Mouse (Mus musculus) midbrain, embryonic 15.5 days (tissue): Measurements from ENCODE around the gene Ip6k2. TPM values are rescaled to one million over a fixed set of nuclear protein-coding genes. Genes with fewer than 3 reads are reported as not detected.

ENCODE experiments used
- ATAC-seq: fragments of 200-750 bp; cut with Nextera tagmentation; replicated peaks from 2 replicates; pipeline ENCODE4 v1.8.0; 2017; ENCODE audit warnings: moderate TSS enrichment
- H3K27ac ChIP-seq: fragments of 300-500 bp; sonication (generic); 2 replicates; pipeline ENCODE4 v1.5.1; 2015; ENCODE audit warnings: mild to moderate bottlenecking, inconsistent platforms
- H3K27me3 ChIP-seq: fragments of 300-500 bp; sonication (generic); replicated peaks from 2 replicates; pipeline ENCODE4 v1.6.1; 2015; ENCODE audit warnings: inconsistent platforms
- H3K36me3 ChIP-seq: fragments of 300-500 bp; sonication (generic); replicated peaks from 2 replicates; pipeline ENCODE4 v1.6.1; 2015; ENCODE audit warnings: inconsistent platforms
- H3K4me1 ChIP-seq: fragments of 300-500 bp; sonication (generic); 2 replicates; pipeline ENCODE4 v1.6.1; 2015; ENCODE audit warnings: inconsistent platforms
- H3K4me2 ChIP-seq: fragments of 300-500 bp; sonication (generic); 2 replicates; pipeline ENCODE4 v1.6.1; 2015; ENCODE audit warnings: inconsistent platforms, mild to moderate bottlenecking, moderate library complexity
- H3K4me3 ChIP-seq: fragments of 300-500 bp; sonication (generic); 2 replicates; pipeline ENCODE4 v1.5.1; 2015; ENCODE audit warnings: mild to moderate bottlenecking, inconsistent platforms
- H3K9ac ChIP-seq: fragments of 300-500 bp; sonication (generic); 2 replicates; pipeline ENCODE4 v1.6.1; 2015; ENCODE audit warnings: mild to moderate bottlenecking, inconsistent platforms
- H3K9me3 ChIP-seq: fragments of 300-500 bp; sonication (generic); 2 replicates; pipeline ENCODE4 v1.6.1; 2016; ENCODE audit warnings: inconsistent platforms
- WGBS: fragments of 180-500 bp; shearing (Covaris S2); methylation state at CpG from one replicate; pipeline ENCODE4 v1.1.7; 2015; ENCODE audit warnings: mixed read lengths; 5-methylcytosine and 5-hydroxymethylcytosine counted together
- polyA plus RNA-seq: library from polyadenylated mRNA; unstranded; fragments of >200 nt; fragmentation: Nextera tagmentation; extraction: Ambion mirVana; gene quantifications from 2 replicates; pipeline ENCODE4 v1.2.1, GENCODE M21; 2015

Ip6k2 gene
- polyA plus RNA-seq, 1 experiment from 2014 or later = 239 TPM

GRCm38 (mm10) chr9:108754423-108754822, 29.2 kb upstream of the Ip6k2 start:
- H3K4me2 ChIP-seq = no peak overlapping the region
- no peaks in the 10 kb centered on the region for H3K27me3 ChIP-seq
- no peak overlapping the region for H3K9ac ChIP-seq
- no peak overlapping the region for H3K27ac ChIP-seq
- no peaks in the 10 kb centered on the region for H3K4me1 ChIP-seq
- no peak for ATAC-seq
- no peaks in the 10 kb centered on the region for H3K36me3 ChIP-seq
- no peak overlapping the region for H3K4me3 ChIP-seq
- H3K9me3 ChIP-seq = no peaks in the 10 kb centered on the region
- WGBS = 87% methylated on average over 5 of the region's 5 CpGs

DNA sequence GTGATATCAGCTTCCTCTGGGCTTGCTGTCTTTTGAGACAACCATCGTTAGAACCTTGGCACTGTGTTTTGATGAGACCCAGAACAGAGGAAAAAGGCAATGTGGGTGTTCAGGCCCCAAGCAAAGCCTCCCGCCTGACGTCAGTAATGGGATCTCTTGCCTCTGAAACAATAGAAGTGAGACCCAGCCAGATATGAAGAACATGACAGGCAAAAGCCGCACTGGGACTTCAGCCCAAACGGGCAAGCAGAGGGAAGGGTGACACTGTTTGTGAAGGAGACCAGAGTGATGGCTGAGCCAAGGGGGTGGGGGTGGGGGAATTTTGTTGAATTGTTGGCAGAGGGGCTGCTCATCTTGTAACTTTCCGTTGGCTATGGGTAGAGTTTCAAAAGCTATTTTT, 26.2 kb upstream of the Ip6k2 start:
- no peaks in the 10 kb centered on the region for H3K9me3 ChIP-seq
- ATAC-seq = no peak

DNA sequence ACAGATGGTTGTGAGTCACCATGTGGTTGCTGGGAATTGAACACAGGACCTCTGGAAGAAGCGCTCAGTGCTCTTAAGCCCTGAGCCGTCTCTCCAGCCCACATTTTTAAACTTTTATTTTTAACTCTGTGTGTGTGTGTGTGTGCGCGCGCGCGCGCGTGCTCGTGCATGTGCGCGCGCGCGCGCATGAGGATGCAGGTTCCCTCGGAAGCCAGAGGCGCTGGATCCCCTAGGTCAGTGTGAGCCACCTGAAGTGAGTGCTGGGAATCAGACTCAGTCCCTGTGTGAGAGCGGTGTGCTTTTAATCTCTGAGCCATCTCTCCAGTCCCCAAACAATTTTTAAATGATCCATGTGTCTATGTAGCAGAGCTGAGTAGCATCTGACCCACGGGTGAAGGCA, 24.5 kb upstream of the Ip6k2 start:
- WGBS = 96% methylated on average over 20 of the region's 20 CpGs
- Histone ChIP-seq H3K4me2 (no peak overlapping the region), H3K27me3 (no peaks in the 10 kb centered on the region), H3K4me3 (no peak overlapping the region), H3K27ac (no peak overlapping the region), H3K4me1 (no peaks in the 10 kb centered on the region), H3K9me3 (no peaks in the 10 kb centered on the region), H3K9ac (no peak overlapping the region), H3K36me3 (no peaks in the 10 kb centered on the region)
- ATAC-seq = no peak

More for the DNA sequence above, 26.2 kb upstream of the Ip6k2 start:
- H3K4me1 ChIP-seq = no peaks in the 10 kb centered on the region
- no peaks in the 10 kb centered on the region for H3K36me3 ChIP-seq
- H3K9ac ChIP-seq = no peak overlapping the region
- no peaks in the 10 kb centered on the region for H3K27me3 ChIP-seq
- no peak overlapping the region for H3K4me2 ChIP-seq
- WGBS = 71% methylated on average over 6 of the region's 6 CpGs
- no peak overlapping the region for H3K4me3 ChIP-seq
- H3K27ac ChIP-seq = no peak overlapping the region

DNA sequence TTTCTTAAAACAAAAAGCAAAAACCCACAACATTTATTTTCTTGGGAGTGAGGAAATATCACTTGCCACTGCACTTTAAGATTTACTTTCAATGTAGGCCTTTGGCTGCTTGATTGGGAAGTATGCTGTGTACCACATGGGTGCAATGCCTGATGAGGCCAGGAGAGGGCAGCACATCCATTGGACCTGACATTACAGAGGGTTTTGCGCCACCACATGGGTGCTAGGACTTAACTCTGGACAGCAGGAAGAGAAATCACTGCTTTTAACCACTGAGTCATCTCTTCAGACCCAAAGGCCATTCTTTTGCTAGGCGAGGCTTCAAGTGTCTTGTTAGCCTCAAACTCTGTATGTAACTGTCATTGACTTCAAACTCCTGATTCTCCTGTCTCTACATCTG, 23.8 kb upstream of the Ip6k2 start:
- no peak overlapping the region for H3K4me2 ChIP-seq
- H3K4me1 ChIP-seq = no peaks in the 10 kb centered on the region
- no peak overlapping the region for H3K27ac ChIP-seq
- no peak overlapping the region for H3K4me3 ChIP-seq
- H3K9ac ChIP-seq = no peak overlapping the region
- no peaks in the 10 kb centered on the region for H3K9me3 ChIP-seq
- no peaks in the 10 kb centered on the region for H3K36me3 ChIP-seq
- no peak for ATAC-seq
- H3K27me3 ChIP-seq = no peaks in the 10 kb centered on the region
- 49% methylated on average over 2 of the region's 2 CpGs for WGBS

DNA sequence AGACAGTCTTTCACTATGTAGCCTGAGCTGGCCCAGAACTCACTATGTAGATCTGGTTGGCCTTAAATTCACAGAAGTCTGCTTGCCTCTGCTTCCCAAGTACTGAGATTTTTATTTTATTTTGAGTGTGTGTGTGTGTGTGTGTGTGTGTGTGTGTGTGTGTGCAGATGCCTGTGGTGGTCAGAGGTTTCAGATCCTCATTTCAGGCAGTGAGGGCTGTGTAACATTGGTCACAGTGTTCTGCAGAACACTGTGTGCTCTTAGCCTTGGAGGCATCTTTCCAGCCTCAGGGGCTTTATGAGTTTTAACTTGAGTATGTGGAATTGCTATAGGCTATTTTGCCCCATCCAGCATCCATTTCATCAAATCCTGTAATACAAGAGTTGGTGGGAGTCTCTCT, 22.0 kb upstream of the Ip6k2 start:
- Histone ChIP-seq H3K27ac (no peak overlapping the region), H3K36me3 (no peaks in the 10 kb centered on the region), H3K4me3 (no peak overlapping the region), H3K9me3 (no peaks in the 10 kb centered on the region), H3K27me3 (no peaks in the 10 kb centered on the region), H3K9ac (no peak overlapping the region), H3K4me1 (no peaks in the 10 kb centered on the region), H3K4me2 (no peak overlapping the region)
- no peak for ATAC-seq

DNA sequence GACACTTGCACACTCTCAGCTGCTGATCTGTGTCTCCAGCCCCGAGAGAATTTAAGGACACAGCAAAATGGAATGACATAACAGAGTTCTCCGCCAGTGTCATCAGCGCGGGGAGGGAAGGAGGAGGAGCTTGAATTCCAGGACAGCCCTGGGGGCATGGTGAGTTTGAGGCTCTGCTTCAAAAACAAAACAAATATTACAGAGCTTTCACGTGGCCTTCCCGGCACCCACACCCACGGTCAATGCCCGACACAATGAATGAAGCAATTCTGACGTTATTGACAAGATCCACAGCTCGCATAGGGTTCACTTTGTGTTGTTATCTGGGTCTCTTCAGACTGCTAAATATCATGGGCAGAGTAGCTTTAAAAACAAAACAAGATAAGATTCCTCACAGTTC, 18.6 kb upstream of the Ip6k2 start:
- ATAC-seq = no peak
- no peak overlapping the region for H3K9ac ChIP-seq
- no peaks in the 10 kb centered on the region for H3K4me1 ChIP-seq
- 77% methylated on average over 10 of the region's 10 CpGs for WGBS
- H3K4me3 ChIP-seq = no peak overlapping the region
- no peak overlapping the region for H3K27ac ChIP-seq
- no peaks in the 10 kb centered on the region for H3K27me3 ChIP-seq
- H3K4me2 ChIP-seq = no peak overlapping the region
- no peaks in the 10 kb centered on the region for H3K9me3 ChIP-seq
- no peaks in the 10 kb centered on the region for H3K36me3 ChIP-seq

- Histone ChIP-seq H3K4me3 (no peak overlapping the region), H3K9me3 (no peaks in the 10 kb centered on the region), H3K36me3 (no peaks in the 10 kb centered on the region), H3K27me3 (no peaks in the 10 kb centered on the region), H3K4me1 (0 out of 2 replicates have a peak, but pooled peaks cover 3% of the 10 kb centered on the region), H3K27ac (no peak overlapping the region), H3K4me2 (no peak overlapping the region), H3K9ac (no peak overlapping the region)
- no peak for ATAC-seq
- 91% methylated on average over 4 of the region's 4 CpGs for WGBS
Measured at GRCm38 (mm10) chr9:108776614-108777013, 7.0 kb upstream of the Ip6k2 start.

- Histone ChIP-seq H3K9me3 (no peaks in the 10 kb centered on the region), H3K9ac (no peak overlapping the region), H3K36me3 (no peaks in the 10 kb centered on the region), H3K4me3 (no peak overlapping the region), H3K4me2 (no peak overlapping the region), H3K4me1 (peaks cover 5% of the 10 kb centered on the region; the same call in 1 of the 2 replicates), H3K27ac (no peak overlapping the region), H3K27me3 (no peaks in the 10 kb centered on the region)
- 87% methylated on average over 4 of the region's 4 CpGs for WGBS
- no peak for ATAC-seq
Measured at GRCm38 (mm10) chr9:108777276-108777675, 6.3 kb upstream of the Ip6k2 start.

- Histone ChIP-seq H3K4me2 (no peak overlapping the region), H3K27ac (no peak overlapping the region)
- 65% methylated on average over 5 of the region's 5 CpGs for WGBS
Measured at GRCm38 (mm10) chr9:108780959-108781358, 2.6 kb upstream of the Ip6k2 start.

DNA sequence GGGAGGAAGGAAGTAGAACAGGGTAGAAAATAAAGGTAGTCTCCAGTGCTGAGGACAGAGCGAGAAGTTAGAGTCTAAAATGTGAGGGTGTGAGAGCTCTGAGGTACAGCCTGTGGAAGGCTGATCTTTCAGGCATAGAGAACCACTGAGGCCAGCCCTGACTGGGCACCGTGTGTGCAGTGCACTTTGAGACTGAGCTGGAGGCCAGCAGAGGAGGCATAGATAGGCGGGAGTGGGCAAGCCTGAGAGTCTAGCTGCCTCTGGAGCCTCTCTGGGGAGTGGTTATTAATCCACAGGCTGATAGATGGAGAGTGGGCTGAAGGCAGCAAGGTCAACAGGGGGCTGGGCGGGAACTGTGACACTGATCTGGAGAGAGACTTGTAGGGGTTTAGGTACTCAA, 1.7 kb upstream of the Ip6k2 start:
- Histone ChIP-seq H3K9me3 (no peaks in the 10 kb centered on the region), H3K4me2 (no peak overlapping the region), H3K4me1 (peaks cover 27% of the 10 kb centered on the region), H3K4me3 (no peak overlapping the region), H3K9ac (no peak overlapping the region), H3K27me3 (no peaks in the 10 kb centered on the region), H3K27ac (no peak overlapping the region), H3K36me3 (no peaks in the 10 kb centered on the region)
- WGBS = 68% methylated on average over 4 of the region's 4 CpGs
- ATAC-seq = no peak

More at GRCm38 (mm10) chr9:108780959-108781358, 2.6 kb upstream of the Ip6k2 start:
- Histone ChIP-seq H3K4me1 (peaks cover 19% of the 10 kb centered on the region), H3K9me3 (no peaks in the 10 kb centered on the region), H3K4me3 (no peak overlapping the region), H3K27me3 (no peaks in the 10 kb centered on the region), H3K36me3 (no peaks in the 10 kb centered on the region), H3K9ac (no peak overlapping the region)
- no peak for ATAC-seq

DNA sequence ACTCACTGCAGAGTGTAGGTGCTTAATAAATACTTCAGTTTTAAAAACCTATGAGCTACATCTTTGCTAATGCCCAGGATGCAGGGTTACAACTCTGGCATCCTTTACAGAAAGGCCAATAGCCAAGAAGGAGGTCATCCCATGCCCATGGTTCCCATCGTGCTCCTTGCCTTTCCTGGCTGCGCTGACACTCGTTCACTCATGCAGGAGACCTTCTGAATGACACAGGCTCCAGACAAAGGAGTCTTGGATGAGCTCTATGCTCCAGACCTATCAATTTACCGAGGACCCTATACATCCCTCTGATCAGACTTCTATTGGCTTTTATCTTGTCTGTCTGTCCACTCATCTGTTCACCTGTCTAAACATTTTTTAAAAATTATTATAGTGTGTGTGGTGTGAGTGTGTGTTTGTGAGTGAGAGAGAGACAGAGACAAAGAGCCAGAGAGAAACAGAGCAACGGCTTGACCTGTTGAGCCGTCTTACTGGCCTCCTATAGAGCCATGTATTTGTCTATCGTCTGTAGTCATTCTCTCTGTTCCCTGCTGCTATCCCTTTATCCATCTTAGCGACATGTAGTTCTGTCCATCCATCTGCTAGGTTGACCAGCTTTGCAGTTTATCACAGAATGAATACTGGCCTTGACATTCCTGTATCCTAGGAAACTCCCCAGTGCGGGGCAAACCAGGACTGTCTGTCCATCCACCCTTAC, 604 bp upstream of the Ip6k2 start:
- Histone ChIP-seq H3K36me3 (no peaks in the 10 kb centered on the region), H3K4me2 (peak overlapping the region; percentile 61), H3K27me3 (no peaks in the 10 kb centered on the region), H3K4me1 (peaks cover 38% of the 10 kb centered on the region), H3K27ac (peak overlapping the region; percentile 96), H3K9ac (peak overlapping the region; percentile 51), H3K9me3 (no peaks in the 10 kb centered on the region), H3K4me3 (peak overlapping the region; percentile 88)
- ATAC-seq = peak; percentile 41; the same call in 1 of the 2 replicates
- 9% methylated on average over 9 of the region's 9 CpGs for WGBS

GRCm38 (mm10) chr9:108785416-108785815, 1.8 kb downstream of the Ip6k2 start:
- Histone ChIP-seq H3K36me3 (no peaks in the 10 kb centered on the region), H3K4me2 (peak overlapping the region; percentile 72), H3K27ac (peak overlapping the region; percentile 51; the same call in 1 of the 2 replicates), H3K4me3 (peak overlapping the region; percentile 88), H3K9ac (peak overlapping the region; percentile 98), H3K9me3 (no peaks in the 10 kb centered on the region), H3K4me1 (peaks cover 63% of the 10 kb centered on the region), H3K27me3 (no peaks in the 10 kb centered on the region)
- ATAC-seq = no peak

- WGBS = 83% methylated on average over 1 of the region's 1 CpGs
- no peaks in the 10 kb centered on the region for H3K9me3 ChIP-seq
- H3K4me2 ChIP-seq = peak overlapping the region; percentile 72
- no peaks in the 10 kb centered on the region for H3K36me3 ChIP-seq
- peaks cover 73% of the 10 kb centered on the region for H3K4me1 ChIP-seq
- H3K27ac ChIP-seq = no peak overlapping the region
- no peak overlapping the region for H3K9ac ChIP-seq
- H3K4me3 ChIP-seq = peak overlapping the region; percentile 88
- H3K27me3 ChIP-seq = no peaks in the 10 kb centered on the region
- ATAC-seq = no peak
Measured at GRCm38 (mm10) chr9:108786494-108786893, 2.9 kb downstream of the Ip6k2 start.
